Mouse (Mus musculus): Measurements from ENCODE around the gene Ddi2.

- no peak for TF ChIP-seq CTCF (IDR thresholded peaks at IDR 0.05; ENCODE audit: borderline replicate concordance, control insufficient read depth, extremely low read depth, insufficient read depth, low read length, poor library complexity)
- no peak for TF ChIP-seq POLR2A (IDR thresholded peaks at IDR 0.05; ENCODE audit: control insufficient read depth, extremely low read depth, insufficient read depth, low read length, poor library complexity)
Measured at GRCm38 (mm10) chr4:141769501-141770160, 46.4 kb upstream of the Ddi2 start.
